Mouse (Mus musculus) NIH3T3 (cell line): ENCODE data around the gene Babam2.

Experiments used
- DNase-seq: peaks from one replicate; pipeline ENCODE4 v3.0.0-alpha.2; 2012; ENCODE audit warnings: low read depth

The Babam2 gene

GRCm38 (mm10) chr5:31697644-31698296 lies at the start of gene Babam2:
TSS of gene Babam2 (plus strand) at chr5:31697684.
- DNase-seq: peak; percentile 95

GRCm38 (mm10) chr5:31650518-31651288 lies 46.8 kb upstream of the Babam2 start:
- no peak for DNase-seq

- DNase-seq: no peak
These were observed 41.7 kb upstream of the Babam2 start for GRCm38 (mm10) chr5:31655688-31656190.

GRCm38 (mm10) chr5:31666176-31666575 lies 31.3 kb upstream of the Babam2 start:
- peak; percentile 82 for DNase-seq

- DNase-seq: no peak
These were observed 29.0 kb upstream of the Babam2 start for GRCm38 (mm10) chr5:31668325-31668968.

GRCm38 (mm10) chr5:31669984-31670383 lies 27.5 kb upstream of the Babam2 start:
- no peak for DNase-seq

- DNase-seq: peak; percentile 44
These were observed 26.3 kb upstream of the Babam2 start for GRCm38 (mm10) chr5:31671137-31671536.

GRCm38 (mm10) chr5:31673431-31673830 lies 24.1 kb upstream of the Babam2 start:
- no peak for DNase-seq

GRCm38 (mm10) chr5:31678000-31678399 lies 19.5 kb upstream of the Babam2 start:
- DNase-seq: no peak

GRCm38 (mm10) chr5:31680183-31680582 lies 17.3 kb upstream of the Babam2 start:
- DNase-seq: no peak

GRCm38 (mm10) chr5:31682305-31682704 lies 15.2 kb upstream of the Babam2 start:
- DNase-seq: no peak

GRCm38 (mm10) chr5:31686040-31686439 lies 11.4 kb upstream of the Babam2 start:
- DNase-seq: no peak

GRCm38 (mm10) chr5:31687972-31688371 lies 9.5 kb upstream of the Babam2 start:
- no peak for DNase-seq

- DNase-seq: peak; percentile 55
These were observed 4.3 kb upstream of the Babam2 start for GRCm38 (mm10) chr5:31693191-31693590.

- DNase-seq: no peak
These were observed 377 bp upstream of the Babam2 start, which contains the start of gene Rbks for GRCm38 (mm10) chr5:31696971-31697643. TSS of gene Rbks (minus strand) at chr5:31697627.

GRCm38 (mm10) chr5:31698297-31698726 lies 828 bp downstream of the Babam2 start:
- DNase-seq: peak; percentile 96

GRCm38 (mm10) chr5:31698931-31699330 lies 1.4 kb downstream of the Babam2 start:
- DNase-seq: peak; percentile 47

GRCm38 (mm10) chr5:31699397-31699796 lies 1.9 kb downstream of the Babam2 start:
- no peak for DNase-seq

- no peak for DNase-seq
These were observed 7.5 kb downstream of the Babam2 start for GRCm38 (mm10) chr5:31704971-31705370.

GRCm38 (mm10) chr5:31706826-31707225 lies 9.3 kb downstream of the Babam2 start:
- no peak for DNase-seq

GRCm38 (mm10) chr5:31709389-31709788 lies 11.9 kb downstream of the Babam2 start:
- peak; percentile 45 for DNase-seq

GRCm38 (mm10) chr5:31713280-31713711 lies 15.8 kb downstream of the Babam2 start:
- no peak for DNase-seq
